Mouse (Mus musculus) MEL (cell line): ENCODE measurements at regions not wholly inside any gene's neighbourhood (a gene's known extent, or its start where the extent isn't known, plus 50 kb on each side); places are given as distances from the start of the nearest gene placed in this dataset.

Experiments
- DNase-seq: peaks from one replicate; pipeline ENCODE4 v3.0.0; 2011; ENCODE audit warnings: low read depth, low spot score
- H3K27ac ChIP-seq: 2 replicates; pipeline ENCODE4 v1.5.1; 2012; ENCODE audit warnings: low read depth, mild to moderate bottlenecking, control low read depth, low read length, moderate library complexity; ENCODE audit not compliant: control insufficient read depth
- H3K27me3 ChIP-seq, 2 experiments: fragments of 150-350 bp in 1 of 2; sonication (generic) in 1 of 2; 2 replicates each; pipeline ENCODE4 v1.6.1; 2012; ENCODE audit warnings: low read length in 2 of 2, mild to moderate bottlenecking in 2 of 2, improper control_type of control experiment in 1 of 2, moderate library complexity in 1 of 2; ENCODE audit not compliant: insufficient read depth in 2 of 2, control insufficient read depth in 1 of 2
- H3K36me3 ChIP-seq, 2 experiments: 2 replicates each; pipeline ENCODE4 v1.6.1; 2012 to 2014; ENCODE audit warnings: low read length in 2 of 2, improper control_type of control experiment in 1 of 2, inconsistent platforms in 1 of 2, mild to moderate bottlenecking in 1 of 2; ENCODE audit not compliant: insufficient read depth in 2 of 2, control insufficient read depth in 1 of 2
- H3K4me1 ChIP-seq, 2 experiments: fragments of 150-350 bp in 1 of 2; sonication (generic) in 1 of 2; 2 replicates each; pipeline ENCODE4 v1.6.1; 2012; ENCODE audit warnings: low read length in 2 of 2, improper control_type of control experiment in 1 of 2, mild to moderate bottlenecking in 1 of 2; ENCODE audit not compliant: insufficient read depth in 2 of 2, control insufficient read depth in 1 of 2
- H3K4me3 ChIP-seq, 2 experiments: fragments of 150-350 bp in 1 of 2; sonication (generic) in 1 of 2; 2 replicates each; pipeline ENCODE4 v1.5.1; 2012; ENCODE audit warnings: low read depth in 2 of 2, low read length in 2 of 2, mild to moderate bottlenecking in 2 of 2, moderate library complexity in 2 of 2, control low read depth in 1 of 2, improper control_type of control experiment in 1 of 2; ENCODE audit not compliant: control insufficient read depth in 1 of 2, insufficient read depth in 1 of 2
- H3K79me2 ChIP-seq: 2 replicates; pipeline ENCODE4 v1.6.1; 2012; ENCODE audit warnings: mild to moderate bottlenecking, low read length, moderate library complexity; ENCODE audit not compliant: control insufficient read depth, poor library complexity, insufficient read depth
- H3K9ac ChIP-seq: 2 replicates; pipeline ENCODE4 v1.6.1; 2012; ENCODE audit warnings: low read depth, mild to moderate bottlenecking, control low read depth, low read length, moderate library complexity; ENCODE audit not compliant: control insufficient read depth, poor library complexity, severe bottlenecking
- H3K9me3 ChIP-seq: fragments of 150-350 bp; sonication (generic); replicated peaks from 2 replicates; pipeline ENCODE4 v1.6.1; 2012; ENCODE audit warnings: mild to moderate bottlenecking, low read length, improper control_type of control experiment, moderate library complexity; ENCODE audit not compliant: insufficient read depth
- BHLHE40 ChIP-seq: IDR thresholded peaks from 2 replicates; pipeline ENCODE4 v1.6.1; 2012; ENCODE audit warnings: low read depth, mild to moderate bottlenecking, inconsistent platforms, low read length, improper control_type of control experiment, borderline replicate concordance
- CHD1 ChIP-seq: IDR thresholded peaks from 2 replicates; pipeline ENCODE4 v1.6.1; 2012; ENCODE audit warnings: low read depth, mild to moderate bottlenecking, inconsistent platforms, low read length, improper control_type of control experiment
- CHD2 ChIP-seq: IDR thresholded peaks from 2 replicates; pipeline ENCODE4 v1.6.1; 2011; ENCODE audit warnings: low read length, improper control_type of control experiment
- ELF1 ChIP-seq: IDR thresholded peaks from 2 replicates; pipeline ENCODE4 v1.6.1; 2014; ENCODE audit warnings: low read depth, mild to moderate bottlenecking, inconsistent platforms, low read length, improper control_type of control experiment, moderate library complexity
- EP300 ChIP-seq, 2 experiments: IDR thresholded peaks; 2 replicates each; pipeline ENCODE4 v1.6.1; 2011; ENCODE audit warnings: improper control_type of control experiment in 2 of 2, low read length in 2 of 2, low read depth in 1 of 2, mild to moderate bottlenecking in 1 of 2
- GATA1 ChIP-seq: IDR thresholded peaks from 2 replicates; pipeline ENCODE4 v1.6.1; 2011; ENCODE audit warnings: low read depth, low read length, improper control_type of control experiment
- JUND ChIP-seq: IDR thresholded peaks from 2 replicates; pipeline ENCODE4 v1.6.1; 2011; ENCODE audit warnings: low read depth, mild to moderate bottlenecking, improper control_type of control experiment, low read length
- MAFK ChIP-seq: IDR thresholded peaks from 2 replicates; pipeline ENCODE4 v1.6.1; 2011; ENCODE audit warnings: low read depth, mild to moderate bottlenecking, low read length, improper control_type of control experiment, borderline replicate concordance
- MAZ ChIP-seq: IDR thresholded peaks from 2 replicates; pipeline ENCODE4 v1.6.1; 2012; ENCODE audit warnings: low read depth, mild to moderate bottlenecking, inconsistent platforms, low read length, improper control_type of control experiment
- MEF2A ChIP-seq: IDR thresholded peaks from 2 replicates; pipeline ENCODE4 v1.6.1; 2014; ENCODE audit warnings: low read depth, mild to moderate bottlenecking, inconsistent platforms, low read length, improper control_type of control experiment; ENCODE audit not compliant: poor library complexity, insufficient replicate concordance, severe bottlenecking; ENCODE audit errors: extremely low read depth
- MYC ChIP-seq: IDR thresholded peaks from 2 replicates; pipeline ENCODE4 v1.6.1; 2011; ENCODE audit warnings: low read depth, mild to moderate bottlenecking, low read length, improper control_type of control experiment, moderate library complexity
- NELFE ChIP-seq: IDR thresholded peaks from 2 replicates; pipeline ENCODE4 v1.6.1; 2011; ENCODE audit warnings: low read depth, low read length, improper control_type of control experiment
- NRF1 ChIP-seq: IDR thresholded peaks from 2 replicates; pipeline ENCODE4 v1.6.1; 2014; ENCODE audit warnings: low read depth, mild to moderate bottlenecking, inconsistent platforms, low read length, improper control_type of control experiment, moderate library complexity; ENCODE audit not compliant: poor library complexity, insufficient read depth, severe bottlenecking
- POLR2A ChIP-seq, 2 experiments: IDR thresholded peaks; 2 replicates each; pipeline ENCODE4 v1.6.1; 2011 to 2012; ENCODE audit warnings: low read length in 2 of 2, mild to moderate bottlenecking in 2 of 2, control low read depth in 1 of 2, improper control_type of control experiment in 1 of 2, low read depth in 1 of 2, moderate library complexity in 1 of 2; ENCODE audit not compliant: control insufficient read depth in 1 of 2, insufficient read depth in 1 of 2, poor library complexity in 1 of 2
- RAD21 ChIP-seq: IDR thresholded peaks from 2 replicates; pipeline ENCODE4 v1.6.1; 2011; ENCODE audit warnings: mild to moderate bottlenecking, low read depth, low read length, improper control_type of control experiment
- RCOR1 ChIP-seq: IDR thresholded peaks from 2 replicates; pipeline ENCODE4 v1.6.1; 2012; ENCODE audit warnings: low read depth, mild to moderate bottlenecking, inconsistent platforms, low read length, improper control_type of control experiment
- USF1 ChIP-seq: IDR thresholded peaks from 2 replicates; pipeline ENCODE4 v1.6.1; 2014; ENCODE audit warnings: low read depth, mild to moderate bottlenecking, inconsistent platforms, low read length, improper control_type of control experiment, moderate library complexity
- USF2 ChIP-seq, 2 experiments: IDR thresholded peaks; 2 replicates each; pipeline ENCODE4 v1.6.1; 2011 to 2012; ENCODE audit warnings: improper control_type of control experiment in 2 of 2, low read length in 2 of 2, borderline replicate concordance in 1 of 2, inconsistent platforms in 1 of 2, low read depth in 1 of 2, mild to moderate bottlenecking in 1 of 2; ENCODE audit not compliant: insufficient read depth in 1 of 2
- ZKSCAN1 ChIP-seq: IDR thresholded peaks from 2 replicates; pipeline ENCODE4 v1.6.1; 2012; ENCODE audit warnings: low read depth, mild to moderate bottlenecking, inconsistent platforms, low read length, improper control_type of control experiment, moderate library complexity

DNA sequence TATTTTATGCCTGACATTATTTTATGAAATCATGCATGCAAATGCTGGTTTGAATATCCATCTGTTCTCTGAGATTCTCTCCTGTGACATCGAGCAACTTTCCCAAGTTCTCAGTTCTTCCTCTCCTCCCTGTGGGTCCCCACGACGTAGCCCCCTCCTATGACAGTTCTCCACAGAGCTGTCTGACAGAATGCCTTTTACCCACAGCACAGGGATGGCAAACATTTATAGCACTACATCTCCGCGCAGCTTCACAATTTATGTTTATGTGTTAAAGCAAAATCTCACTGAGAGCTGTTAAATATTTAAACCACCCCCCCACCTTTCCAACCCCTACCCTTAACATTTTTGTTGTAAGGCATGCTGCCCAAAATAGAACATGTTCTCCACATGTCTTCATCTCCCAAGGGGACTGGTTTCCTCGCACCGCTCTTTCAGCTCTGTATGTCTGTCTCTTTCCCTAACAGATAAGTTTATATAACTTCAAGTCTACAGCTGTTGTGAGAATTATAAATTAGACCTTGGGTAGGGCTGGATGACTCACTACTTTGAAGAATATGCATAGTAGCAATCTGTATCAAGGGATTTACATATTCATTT, 63.5 kb upstream of the Ndst3 start:
- no peaks in the 10 kb centered on the region for H3K27me3 ChIP-seq

DNA sequence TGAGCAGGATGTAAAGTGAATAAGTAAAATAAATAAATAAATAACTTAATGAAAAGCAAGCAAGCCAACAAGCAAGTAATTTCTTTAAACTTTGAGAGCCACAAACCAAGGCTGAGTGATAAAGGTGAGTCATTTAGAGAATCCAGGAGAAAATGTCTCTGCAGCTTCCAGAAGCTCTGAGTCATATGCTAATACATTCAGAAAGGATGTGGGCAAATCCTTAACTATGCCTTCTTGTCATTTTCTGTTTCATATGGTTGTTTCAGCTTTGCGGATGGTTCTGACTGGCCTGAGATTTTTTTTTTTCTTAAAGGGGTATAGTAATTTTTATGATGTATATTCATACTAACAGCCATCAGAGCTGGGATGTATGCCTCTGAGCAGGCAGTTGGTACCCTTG, 64.3 kb upstream of the Ndst3 start:
- Histone ChIP-seq H3K4me3 (no peak overlapping the region), H3K79me2 (no peaks in the 10 kb centered on the region), H3K9me3 (no peaks in the 10 kb centered on the region), H3K36me3 (no peaks in the 10 kb centered on the region), H3K4me1 (no peaks in the 10 kb centered on the region), H3K9ac (no peak overlapping the region), H3K27me3 (no peaks in the 10 kb centered on the region), H3K27ac (no peak overlapping the region)
- DNase-seq = no peak
- no peak for TF ChIP-seq GATA1
- no peak for TF ChIP-seq ZKSCAN1
- no peak for TF ChIP-seq MAZ
- no peak for TF ChIP-seq JUND
- TF ChIP-seq USF2 (IDR thresholded peaks at IDR 0.05; ENCODE audit: borderline replicate concordance in 1 of 2, insufficient read depth in 1 of 2, low read depth in 1 of 2, low read length in 2 of 2) = no peak
- no peak for TF ChIP-seq NRF1
- no peak for TF ChIP-seq NELFE
- no peak for TF ChIP-seq BHLHE40
- TF ChIP-seq CHD2 = no peak
- no peak for TF ChIP-seq MAFK
- TF ChIP-seq CHD1 = no peak
- no peak for TF ChIP-seq USF1
- no peak for TF ChIP-seq RCOR1
- TF ChIP-seq POLR2A (IDR thresholded peaks at IDR 0.05; ENCODE audit: control insufficient read depth in 1 of 2, insufficient read depth in 1 of 2, low read depth in 1 of 2, low read length in 2 of 2, poor library complexity in 1 of 2) = no peak
- no peak for TF ChIP-seq MYC
- no peak for TF ChIP-seq MEF2A
- TF ChIP-seq EP300 (IDR thresholded peaks at IDR 0.05; ENCODE audit: low read depth in 1 of 2, low read length in 2 of 2) = no peak
- TF ChIP-seq RAD21 = no peak
- TF ChIP-seq ELF1 = no peak
- TF ChIP-seq, all 39 proteins: peak for 0

More for the DNA sequence above, 63.5 kb upstream of the Ndst3 start:
- DNase-seq = no peak
- no peak overlapping the region for H3K9ac ChIP-seq
- no peaks in the 10 kb centered on the region for H3K36me3 ChIP-seq
- H3K4me3 ChIP-seq = no peak overlapping the region
- no peaks in the 10 kb centered on the region for H3K9me3 ChIP-seq
- no peak overlapping the region for H3K27ac ChIP-seq
- TF ChIP-seq USF1 = no peak
- H3K79me2 ChIP-seq = no peaks in the 10 kb centered on the region
- H3K4me1 ChIP-seq = no peaks in the 10 kb centered on the region
